Mouse (Mus musculus) right cerebral cortex, postnatal 36 days (tissue): ENCODE measurements around the gene Zfp382.
"Not testable (repeated sequence)": the region's sequence is repeated elsewhere in the genome, so short reads cannot be mapped to it uniquely, and the experiment has no call there.

ENCODE experiments used
- DNase-seq, 2 experiments: peaks; one replicate each; pipeline ENCODE4 v3.0.0; 2022; ENCODE audit warnings: low spot score in 2 of 2, mixed read lengths in 1 of 2

The Zfp382 gene

DNA sequence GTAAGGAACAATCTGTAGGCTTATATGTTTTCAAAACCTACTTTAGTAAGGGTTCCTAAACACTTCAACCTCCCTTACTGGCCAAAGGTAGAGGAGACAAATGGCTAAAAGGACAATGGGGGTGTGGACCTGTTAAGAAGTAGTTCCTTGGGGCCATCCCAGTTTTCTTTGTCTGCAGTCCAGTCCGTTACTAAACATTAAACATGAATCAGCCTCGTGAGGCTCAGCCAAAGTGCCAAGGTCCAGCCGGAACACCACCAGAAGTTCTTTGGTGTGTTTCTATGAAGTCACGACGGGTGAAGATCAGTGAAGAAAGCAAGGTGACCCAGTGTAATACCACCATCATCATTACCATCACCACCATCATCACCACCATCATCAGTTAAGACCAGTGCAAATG is 25.3 kb downstream of the Zfp382 start:
- no peak for DNase-seq

- no peak for DNase-seq
Measured at GRCm38 (mm10) chr7:30154040-30154439, 32.3 kb downstream of the Zfp382 start.

- DNase-seq, result no peak
Measured at GRCm38 (mm10) chr7:30155507-30155906, 33.8 kb downstream of the Zfp382 start.

- no peak for DNase-seq
Measured at GRCm38 (mm10) chr7:30163113-30163512, 41.4 kb downstream of the Zfp382 start.

- DNase-seq, result no peak
Measured at GRCm38 (mm10) chr7:30164745-30165144, 43.0 kb downstream of the Zfp382 start.

- DNase-seq, result no peak
Measured at GRCm38 (mm10) chr7:30168914-30169582, 47.3 kb downstream of the Zfp382 start.

GRCm38 (mm10) chr7:30169583-30170282 is 48.0 kb downstream of the Zfp382 start, which contains the start of gene Zfp146:
Gene Zfp146 (minus strand): TSS chr7:30169750.
- peak; percentile 92 to 96 for DNase-seq

DNA sequence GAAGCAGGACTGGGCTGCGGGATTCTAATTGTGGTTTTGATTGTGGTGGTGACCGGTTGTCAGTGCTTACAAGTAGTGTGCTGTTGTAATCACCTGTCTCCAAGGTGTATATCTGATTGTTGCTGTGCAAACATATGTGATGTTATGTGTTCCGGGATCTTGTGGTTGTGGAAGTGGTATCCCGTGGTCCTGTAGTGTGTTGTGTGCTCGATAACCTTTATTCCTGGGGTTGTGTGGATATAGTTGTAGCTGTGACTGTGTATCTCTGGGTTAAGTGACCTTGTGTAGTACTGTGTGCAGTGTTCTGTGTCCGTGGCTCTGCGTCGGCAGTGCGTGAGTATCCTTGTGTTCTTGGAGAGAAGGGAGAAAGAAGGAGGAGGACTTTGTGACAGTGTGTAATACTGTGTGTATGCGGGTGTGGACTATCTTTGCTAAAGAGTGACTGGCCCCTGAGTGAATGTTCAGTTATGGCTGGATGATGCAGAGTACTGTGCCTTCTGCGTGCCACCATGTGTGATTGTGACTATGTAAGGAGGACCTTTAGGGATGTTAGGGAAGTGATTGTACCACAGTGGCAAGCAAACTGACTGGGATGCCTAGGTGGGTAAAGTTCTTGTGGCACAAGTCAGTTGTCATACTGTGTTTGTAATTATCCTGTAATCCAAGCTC is 48.7 kb downstream of the Zfp382 start:
- no peak for DNase-seq

GRCm38 (mm10) chr7:30176474-30176873 is 54.7 kb downstream of the Zfp382 start:
- no peak for DNase-seq

DNA sequence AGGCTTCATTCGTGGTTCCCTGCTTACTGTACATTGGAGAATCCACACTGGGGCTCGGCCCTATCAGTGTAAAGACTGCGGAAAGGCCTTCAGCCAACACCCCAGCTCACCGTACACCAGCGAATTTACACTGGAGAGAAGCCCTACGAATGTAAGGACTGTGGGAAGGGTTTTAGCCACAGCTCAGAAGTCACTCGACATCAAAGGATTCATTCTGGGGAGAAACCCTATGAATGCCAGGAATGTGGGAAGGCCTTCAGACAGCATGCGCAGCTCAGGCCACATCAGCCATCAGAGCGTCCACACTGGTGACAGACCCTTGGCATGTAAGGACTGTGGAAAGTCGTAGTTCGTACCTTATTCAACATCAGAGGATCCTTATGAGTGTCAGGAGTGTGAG is 56.5 kb downstream of the Zfp382 start:
- no peak for DNase-seq

DNA sequence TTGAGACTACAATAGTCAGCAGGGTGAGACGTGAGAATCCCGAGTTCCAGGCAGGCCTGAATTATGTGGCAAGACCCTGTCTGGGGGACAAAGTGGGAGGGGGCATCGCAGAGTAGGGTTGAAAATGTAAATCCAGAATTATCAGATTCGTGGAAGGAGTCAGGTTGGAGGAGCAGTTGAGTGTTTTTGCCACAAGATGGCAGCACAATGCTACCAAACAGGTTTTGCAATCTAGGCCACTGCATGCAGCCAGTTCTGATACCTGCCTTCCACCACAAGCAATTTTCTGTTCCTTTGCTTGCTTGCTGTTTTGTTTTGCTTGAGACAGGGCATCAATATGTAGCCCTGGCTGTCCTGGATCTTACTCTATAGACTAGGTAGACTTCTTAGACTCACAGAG is 59.6 kb downstream of the Zfp382 start:
- peak; percentile 49 to 60 for DNase-seq

DNA sequence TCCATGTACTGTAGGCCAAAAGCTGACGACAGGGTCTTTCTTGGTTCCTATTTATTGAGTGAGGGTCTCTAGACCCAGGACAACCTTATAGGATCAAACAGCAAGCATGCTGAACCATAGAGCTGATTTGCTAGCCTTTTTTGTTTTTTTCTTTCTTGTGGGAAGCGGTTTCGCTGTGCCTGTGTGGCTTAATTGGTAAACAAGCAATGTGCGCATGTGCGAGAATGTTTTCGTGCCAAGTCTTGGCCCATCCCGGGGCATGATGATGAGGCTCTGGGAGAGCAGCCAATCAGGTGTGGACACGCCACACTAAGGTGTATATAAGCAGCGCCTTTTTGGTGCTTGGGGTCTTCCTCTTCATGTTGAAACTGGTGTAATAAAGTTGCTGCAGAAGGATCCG is 60.2 kb downstream of the Zfp382 start:
- not testable (repeated sequence) for DNase-seq

DNA sequence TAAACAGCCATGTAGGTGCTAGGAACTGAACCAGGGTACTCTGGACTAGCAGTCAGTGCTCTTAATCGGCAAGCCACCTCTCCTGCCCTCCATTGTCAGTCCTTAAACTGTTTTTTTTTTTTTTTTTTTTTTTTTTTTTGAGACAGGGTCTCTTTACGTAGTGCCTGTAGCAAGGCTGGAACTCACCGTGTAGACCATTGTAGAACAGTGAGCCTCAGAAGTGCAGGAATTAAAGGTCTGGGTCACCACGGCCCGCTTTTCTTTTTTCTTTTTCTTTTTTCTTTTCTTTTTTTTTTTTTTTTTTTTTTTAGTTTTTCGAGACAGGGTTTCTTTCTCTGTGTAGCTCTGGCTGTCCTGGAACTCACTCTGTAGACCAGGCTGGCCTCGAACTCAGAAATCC is 61.4 kb downstream of the Zfp382 start:
- not testable (repeated sequence) for DNase-seq

GRCm38 (mm10) chr7:30183879-30184289 is 62.1 kb downstream of the Zfp382 start, which contains the start of gene Cox7a1:
Gene Cox7a1 (plus strand): TSS chr7:30184144.
- peak in 1 of 2 experiments; percentile 45 for DNase-seq
